Mouse (Mus musculus) C2C12 (cell line): ENCODE results near the gene Lpar1. TPM values are rescaled to one million over a fixed set of nuclear protein-coding genes. Genes with fewer than 3 reads are reported as not detected.

Source experiments
- H3K27me3 ChIP-seq: one replicate; pipeline ENCODE4 v1.6.1; 2011; ENCODE audit not compliant: control insufficient read depth, insufficient read depth, insufficient read length
- H3K36me3 ChIP-seq: one replicate; pipeline ENCODE4 v1.6.1; 2011; ENCODE audit not compliant: control insufficient read depth, insufficient read depth
- H3K4me3 ChIP-seq: one replicate; pipeline ENCODE4 v1.5.1; 2011; ENCODE audit warnings: mild to moderate bottlenecking, control low read depth; ENCODE audit not compliant: poor library complexity, insufficient read depth, severe bottlenecking
- H3K79me2 ChIP-seq: one replicate; pipeline ENCODE4 v1.6.1; 2011; ENCODE audit not compliant: control insufficient read depth, insufficient read depth
- H3K79me3 ChIP-seq: one replicate; pipeline ENCODE4 v1.6.1; 2011; ENCODE audit warnings: low read depth, control low read depth
- H3ac ChIP-seq: one replicate; pipeline ENCODE3; 2011; ENCODE audit warnings: low read depth; ENCODE audit not compliant: control insufficient read depth, insufficient read length
- CEBPB ChIP-seq: IDR thresholded peaks from one replicate; pipeline ENCODE4 v1.6.1; 2011; ENCODE audit warnings: low read depth, mild to moderate bottlenecking, control low read depth, moderate library complexity
- CTCF ChIP-seq: IDR thresholded peaks from one replicate; pipeline ENCODE4 v1.5.1; 2011; ENCODE audit not compliant: control insufficient read depth, insufficient read depth, insufficient read length
- FOSL1 ChIP-seq: IDR thresholded peaks from one replicate; pipeline ENCODE4 v1.8.0; 2011; ENCODE audit warnings: mild to moderate bottlenecking, low read length; ENCODE audit not compliant: poor library complexity, insufficient read depth, severe bottlenecking
- MAX ChIP-seq: IDR thresholded peaks from one replicate; pipeline ENCODE4 v1.6.1; 2011; ENCODE audit warnings: mild to moderate bottlenecking, control low read depth
- MYOD1 ChIP-seq: IDR thresholded peaks from one replicate; pipeline ENCODE4 v1.6.1; 2011; ENCODE audit warnings: low read depth; ENCODE audit not compliant: control insufficient read depth, insufficient read length
- MYOG ChIP-seq: IDR thresholded peaks from one replicate; pipeline ENCODE4 v1.6.1; 2011; ENCODE audit not compliant: control insufficient read depth, insufficient read length; ENCODE audit errors: extremely low read depth
- USF1 ChIP-seq: IDR thresholded peaks from one replicate; pipeline ENCODE4 v1.6.1; 2011; ENCODE audit warnings: low read depth, mild to moderate bottlenecking, control low read depth, moderate library complexity
- polyA plus RNA-seq: library from polyadenylated mRNA; unstranded; fragments of >200 nt; fragmentation: generic; extraction: Trizol; gene quantifications from one replicate; pipeline ENCODE4 v1.2.1, GENCODE M21; 2012; ENCODE audit warnings: missing spikeins

Lpar1 gene
- polyA plus RNA-seq, 1 experiment, result 14.4 TPM

DNA sequence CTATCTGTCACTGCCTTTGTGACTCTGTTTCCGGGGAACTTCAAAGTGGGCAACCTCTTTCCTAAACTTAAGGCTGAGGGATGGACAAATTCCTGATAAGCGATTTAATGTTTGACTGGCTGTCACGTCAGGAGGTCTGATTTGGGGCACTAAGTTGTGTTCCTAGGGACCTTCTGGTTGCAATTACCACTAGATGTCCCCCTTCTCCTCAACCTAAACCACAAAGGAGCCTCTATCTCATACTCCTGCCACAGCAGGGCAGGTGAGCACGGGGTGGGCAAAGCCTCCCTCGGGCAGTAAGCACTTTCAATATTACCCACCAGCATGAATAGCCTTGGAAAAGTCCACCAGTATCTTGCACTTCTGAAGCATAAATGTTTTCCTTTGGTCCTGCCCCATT, 134.5 kb downstream of the Lpar1 start:
- no peak overlapping the region for H3K4me3 ChIP-seq
- H3K79me2 ChIP-seq, result no peaks in the 10 kb centered on the region
- H3K79me3 ChIP-seq, result no peaks in the 10 kb centered on the region
- H3K27me3 ChIP-seq, result no peaks in the 10 kb centered on the region
- H3ac ChIP-seq, result no peak overlapping the region
- TF ChIP-seq MAX (no peak), CEBPB (no peak), MYOG (no peak), FOSL1 (no peak), CTCF (no peak), MYOD1 (no peak), USF1 (no peak)
- H3K36me3 ChIP-seq, result no peaks in the 10 kb centered on the region

DNA sequence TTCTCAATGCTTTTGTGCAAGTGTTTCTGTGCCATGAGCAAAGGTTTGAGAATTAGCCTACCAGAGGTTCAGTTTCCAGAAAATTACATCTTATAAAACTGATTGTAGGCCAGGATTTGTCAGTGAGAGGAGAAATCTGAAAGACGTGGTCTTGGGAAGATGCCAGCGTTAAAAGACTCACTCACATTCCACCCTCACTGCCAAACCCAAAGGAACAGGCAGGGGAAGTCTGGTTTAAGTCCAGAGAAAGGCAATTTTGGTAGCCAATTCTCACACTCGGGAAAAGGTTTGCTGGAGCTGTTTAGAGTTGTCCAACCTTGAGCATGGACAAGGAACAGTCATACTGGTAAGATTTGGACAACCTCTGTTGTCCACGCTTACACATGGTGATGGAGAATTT, 136.4 kb downstream of the Lpar1 start:
- no peaks in the 10 kb centered on the region for H3K79me3 ChIP-seq
- H3K36me3 ChIP-seq, result no peaks in the 10 kb centered on the region
- no peaks in the 10 kb centered on the region for H3K79me2 ChIP-seq
- H3K4me3 ChIP-seq, result no peak overlapping the region
- H3K27me3 ChIP-seq, result no peaks in the 10 kb centered on the region
- no peak overlapping the region for H3ac ChIP-seq
- TF ChIP-seq CTCF (no peak), USF1 (no peak), MAX (no peak), CEBPB (no peak), MYOD1 (no peak), FOSL1 (no peak), MYOG (no peak)

- no peaks in the 10 kb centered on the region for H3K79me2 ChIP-seq
- TF ChIP-seq MAX (no peak), FOSL1 (no peak), CTCF (no peak)
- no peak overlapping the region for H3K4me3 ChIP-seq
- H3K27me3 ChIP-seq, result no peaks in the 10 kb centered on the region
- no peaks in the 10 kb centered on the region for H3K36me3 ChIP-seq
- H3ac ChIP-seq, result no peak overlapping the region
- H3K79me3 ChIP-seq, result no peaks in the 10 kb centered on the region
These were observed 138.2 kb downstream of the Lpar1 start for GRCm38 (mm10) chr4:58415537-58415936.

- TF ChIP-seq USF1, result peak; percentile 15
- peak; percentile 81 for TF ChIP-seq MAX
- peak; percentile 32 for TF ChIP-seq MYOD1
- TF ChIP-seq CTCF, result peak; percentile 2
- TF ChIP-seq FOSL1, result peak; percentile 18
- TF ChIP-seq CEBPB, result peak; percentile 26
- no peak for TF ChIP-seq MYOG
- Histone ChIP-seq H3K79me2 (no peaks in the 10 kb centered on the region), H3ac (no peak overlapping the region), H3K27me3 (no peaks in the 10 kb centered on the region), H3K4me3 (no peak overlapping the region), H3K79me3 (no peaks in the 10 kb centered on the region), H3K36me3 (no peaks in the 10 kb centered on the region)
These were observed 140.2 kb downstream of the Lpar1 start for GRCm38 (mm10) chr4:58413188-58414185.

DNA sequence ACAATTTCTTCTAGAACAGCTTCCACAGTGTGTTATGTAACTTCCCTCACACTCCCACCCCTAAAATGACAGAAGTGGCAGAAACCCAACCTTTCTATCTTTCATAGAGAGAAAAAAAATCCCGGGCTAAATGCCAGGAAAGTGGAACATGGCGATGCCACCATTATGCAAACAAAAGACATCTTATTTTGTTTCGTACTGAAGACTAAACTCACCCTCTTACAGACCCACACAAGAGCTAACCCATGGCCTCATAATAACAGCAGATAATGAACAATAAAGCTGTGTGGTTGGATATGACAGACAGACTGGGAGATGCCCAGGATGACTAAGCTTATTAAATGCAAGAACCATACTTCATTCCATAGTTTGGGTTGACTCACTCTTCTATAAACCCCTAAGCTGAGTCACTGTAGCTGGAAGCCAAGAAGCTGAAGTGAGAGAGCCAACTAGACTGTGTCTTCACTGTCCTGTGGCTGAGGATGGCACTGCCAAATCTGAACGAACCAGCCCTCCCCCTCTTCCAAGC, 151.7 kb downstream of the Lpar1 start:
- no peaks in the 10 kb centered on the region for H3K27me3 ChIP-seq
- no peak overlapping the region for H3ac ChIP-seq
- no peak overlapping the region for H3K4me3 ChIP-seq
- peak; percentile 36 for TF ChIP-seq MAX
- peak; percentile 98 for TF ChIP-seq FOSL1
- TF ChIP-seq MYOG, result no peak
- TF ChIP-seq MYOD1, result no peak
- no peak for TF ChIP-seq CTCF
- TF ChIP-seq USF1, result no peak
- peak; percentile 24 for TF ChIP-seq CEBPB
- H3K36me3 ChIP-seq, result no peaks in the 10 kb centered on the region
- no peaks in the 10 kb centered on the region for H3K79me2 ChIP-seq
- no peaks in the 10 kb centered on the region for H3K79me3 ChIP-seq
